Mouse (Mus musculus): ENCODE measurements at regions not wholly inside any gene's neighbourhood (a gene's known extent, or its start where the extent isn't known, plus 50 kb on each side); places are given as distances from the start of the nearest gene placed in this dataset.

GRCm38 (mm10) chr5:118879808-118880478, 319.5 kb downstream of the Med13l start:
- DNase-seq (ENCODE audit: low spot score in 2 of 2), result peak; percentile 24 to 81

GRCm38 (mm10) chr5:118880546-118880945, 320.1 kb downstream of the Med13l start:
- DNase-seq (ENCODE audit: low spot score in 2 of 2), result no peak

GRCm38 (mm10) chr5:118881886-118882285, 321.4 kb downstream of the Med13l start:
- no peak for DNase-seq (ENCODE audit: low spot score in 2 of 2)

GRCm38 (mm10) chr5:118888131-118888530, 327.7 kb downstream of the Med13l start:
- no peak for DNase-seq (ENCODE audit: low spot score in 2 of 2)

- peak; percentile 45 to 51 for DNase-seq (ENCODE audit: low spot score in 2 of 2)
These were observed 330.7 kb downstream of the Med13l start for GRCm38 (mm10) chr5:118891131-118891530.

GRCm38 (mm10) chr5:118908224-118908623, 347.7 kb downstream of the Med13l start:
- no peak for DNase-seq (ENCODE audit: low spot score in 2 of 2)

GRCm38 (mm10) chr5:118909756-118910155, 349.3 kb downstream of the Med13l start:
- DNase-seq (ENCODE audit: low spot score in 2 of 2), result no peak

- no peak for DNase-seq (ENCODE audit: low spot score in 2 of 2)
These were observed 353.8 kb downstream of the Med13l start for GRCm38 (mm10) chr5:118914191-118914750.

- no peak for DNase-seq (ENCODE audit: low spot score in 2 of 2)
These were observed 362.9 kb downstream of the Med13l start for GRCm38 (mm10) chr5:118923357-118923756.

- no peak for DNase-seq (ENCODE audit: low spot score in 2 of 2)
These were observed 368.6 kb downstream of the Med13l start for GRCm38 (mm10) chr5:118929037-118929436.

GRCm38 (mm10) chr5:118929990-118930501, 369.6 kb downstream of the Med13l start:
- DNase-seq (ENCODE audit: low spot score in 2 of 2), result no peak

- DNase-seq (ENCODE audit: low spot score in 2 of 2), result no peak
These were observed 379.0 kb downstream of the Med13l start for GRCm38 (mm10) chr5:118939336-118940039.

- no peak for DNase-seq (ENCODE audit: low spot score in 2 of 2)
These were observed 383.8 kb downstream of the Med13l start for GRCm38 (mm10) chr5:118944256-118944655.

GRCm38 (mm10) chr5:118946090-118946489, 385.6 kb downstream of the Med13l start:
- peak; percentile 11 to 30 for DNase-seq (ENCODE audit: low spot score in 2 of 2)

- DNase-seq (ENCODE audit: low spot score in 2 of 2), result no peak
These were observed 386.5 kb downstream of the Med13l start for GRCm38 (mm10) chr5:118946994-118947393.

GRCm38 (mm10) chr5:118948119-118948786, 387.8 kb downstream of the Med13l start:
- DNase-seq (ENCODE audit: low spot score in 2 of 2), result no peak

GRCm38 (mm10) chr5:118951067-118951466, 390.6 kb downstream of the Med13l start:
- DNase-seq (ENCODE audit: low spot score in 2 of 2), result no peak

- no peak for DNase-seq (ENCODE audit: low spot score in 2 of 2)
These were observed 400.1 kb downstream of the Med13l start for GRCm38 (mm10) chr5:118960521-118961001.

GRCm38 (mm10) chr5:118961091-118961490, 400.6 kb downstream of the Med13l start:
- DNase-seq (ENCODE audit: low spot score in 2 of 2), result no peak

- DNase-seq (ENCODE audit: low spot score in 2 of 2), result no peak
These were observed 401.7 kb downstream of the Med13l start for GRCm38 (mm10) chr5:118962152-118962551.

GRCm38 (mm10) chr5:118963001-118963400, 402.5 kb downstream of the Med13l start:
- no peak for DNase-seq (ENCODE audit: low spot score in 2 of 2)

- DNase-seq (ENCODE audit: low spot score in 2 of 2), result no peak
These were observed 406.4 kb downstream of the Med13l start for GRCm38 (mm10) chr5:118966901-118967300.

Measured in layer of hippocampus, adult 8-10 months (tissue).